Mouse (Mus musculus) T-cell, adult 2 months (primary cell): ENCODE measurements around the gene Tnfrsf1a.

ENCODE experiments used
- DNase-seq: peaks from one replicate; pipeline ENCODE4 v3.0.0; 2022; ENCODE audit warnings: low spot score

The Tnfrsf1a gene

DNA sequence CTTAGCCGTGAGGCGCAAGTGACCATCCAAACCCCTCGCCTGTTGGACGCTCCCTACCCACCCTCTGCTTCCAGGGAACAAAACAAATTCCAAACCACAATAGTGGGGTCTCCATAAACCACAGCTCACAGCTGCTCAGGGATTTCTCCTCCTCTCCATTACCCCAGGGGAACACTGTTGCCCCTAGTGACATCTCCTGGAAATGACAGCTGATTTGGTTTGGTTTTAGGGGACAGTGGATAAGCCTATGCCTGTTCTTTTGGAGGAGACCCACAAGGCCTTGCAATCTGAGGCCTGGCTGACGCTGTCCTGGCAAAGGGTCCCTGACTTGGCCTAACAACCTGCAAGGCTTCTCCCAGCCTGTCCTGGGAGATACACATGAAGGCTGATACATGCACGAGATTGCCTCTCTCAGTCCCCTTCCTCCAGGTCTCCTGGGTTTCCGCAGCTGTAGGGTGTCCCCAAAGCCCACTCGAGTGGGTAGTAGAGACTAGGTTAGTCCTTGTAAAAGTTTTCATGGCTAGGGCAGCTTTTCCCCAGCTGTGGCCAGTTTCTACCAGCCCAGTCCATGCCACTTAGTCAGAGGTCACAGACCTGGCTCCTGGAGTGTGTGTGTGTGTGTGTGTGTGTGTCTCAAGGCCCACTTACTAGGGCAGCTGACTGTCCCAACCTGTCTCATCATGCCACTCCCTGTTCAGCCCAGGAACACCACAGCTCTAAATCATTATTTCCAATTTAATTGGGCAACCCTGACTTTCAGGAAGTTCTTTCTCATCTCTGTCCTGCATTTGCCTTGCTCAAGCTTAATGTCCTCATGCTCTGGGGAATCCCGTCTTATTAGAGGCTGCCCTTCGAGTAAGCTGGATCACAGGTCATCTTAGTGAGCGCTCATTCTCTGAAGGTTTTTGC lies 36.2 kb downstream of the Tnfrsf1a start:
- no peak for DNase-seq

DNA sequence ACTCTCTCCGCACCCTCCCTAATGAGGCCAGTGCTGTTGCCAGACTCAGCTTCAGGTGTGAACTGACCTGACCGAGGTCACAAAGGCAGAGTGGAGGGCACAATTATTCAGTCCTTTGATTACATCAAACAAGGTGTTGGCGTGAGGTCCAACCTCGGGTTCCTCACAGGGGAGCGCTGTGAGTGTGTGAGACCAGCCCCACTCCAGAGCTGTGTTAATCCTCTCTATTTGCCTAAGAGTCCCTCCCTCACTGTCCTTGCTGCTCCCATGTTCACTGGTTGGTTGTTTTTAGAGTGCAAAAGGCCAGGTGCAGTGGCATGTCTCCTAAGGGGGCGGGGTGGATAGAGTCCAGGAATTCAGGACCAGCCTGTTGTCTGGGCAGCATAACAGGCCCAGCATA lies 36.9 kb downstream of the Tnfrsf1a start:
- DNase-seq: no peak

DNA sequence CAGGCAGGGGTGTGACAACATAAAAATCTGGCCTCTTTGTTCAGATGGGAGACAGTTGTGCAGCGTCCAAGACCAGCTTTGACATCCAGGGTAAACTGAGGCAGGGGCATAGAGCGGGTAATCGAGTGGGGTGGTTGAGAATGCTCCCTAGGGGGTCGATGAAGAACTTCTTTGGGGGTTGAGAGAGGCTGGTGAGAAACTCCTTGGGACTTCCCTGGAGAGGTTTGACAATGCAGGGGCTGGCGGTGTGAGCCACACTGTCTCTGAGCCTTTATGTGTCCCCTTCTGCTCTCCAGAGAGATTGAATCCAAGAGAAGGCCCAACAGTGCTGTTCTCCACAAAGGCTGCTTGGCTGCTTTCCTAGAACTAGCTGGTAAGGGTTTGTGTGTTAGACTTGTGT lies 40.7 kb downstream of the Tnfrsf1a start:
- no peak for DNase-seq

DNA sequence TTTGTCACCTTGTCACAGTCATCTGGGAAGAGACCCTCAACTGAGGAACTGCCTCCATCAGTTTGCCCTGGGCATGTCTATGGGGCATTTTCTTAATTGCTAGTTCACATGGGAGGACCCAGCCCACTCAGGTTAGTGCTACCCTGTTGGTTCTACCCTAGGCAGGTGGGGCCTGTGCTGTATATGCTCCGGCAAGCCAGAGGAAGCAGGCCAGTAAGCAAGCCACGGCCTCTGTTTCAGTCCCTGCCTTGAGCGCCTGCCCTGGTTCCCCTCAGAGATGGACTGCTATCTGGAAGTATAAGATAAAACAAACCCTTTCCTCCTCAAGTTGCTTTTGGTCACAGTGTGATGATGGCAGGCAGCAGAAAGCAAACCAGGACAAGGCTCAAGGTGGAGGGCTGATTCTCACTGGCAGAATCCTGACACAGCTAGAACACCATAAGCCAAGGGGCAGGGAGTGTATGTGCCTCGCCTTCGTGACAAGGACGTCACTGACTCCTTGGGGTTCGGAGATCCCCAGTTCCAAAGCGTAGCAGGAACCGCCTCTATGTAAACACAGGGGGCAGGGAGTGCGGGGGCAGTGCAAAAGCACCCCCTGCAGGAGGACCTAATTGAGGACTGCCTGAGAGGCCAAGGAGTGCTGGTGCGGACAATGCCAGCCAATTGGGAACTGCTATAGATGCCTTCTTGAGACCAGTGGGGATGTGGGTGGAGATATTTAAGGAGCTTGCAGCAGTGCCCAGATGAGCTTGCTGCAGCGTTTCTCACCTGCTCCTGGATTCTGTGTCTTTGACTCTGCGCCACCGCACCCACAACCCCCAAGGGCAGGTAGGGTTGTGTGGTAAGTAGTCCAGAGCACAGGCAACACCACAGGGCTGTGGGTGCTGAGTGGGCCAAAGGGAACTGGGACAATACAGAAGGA lies 56.6 kb downstream of the Tnfrsf1a start:
- DNase-seq: no peak

DNA sequence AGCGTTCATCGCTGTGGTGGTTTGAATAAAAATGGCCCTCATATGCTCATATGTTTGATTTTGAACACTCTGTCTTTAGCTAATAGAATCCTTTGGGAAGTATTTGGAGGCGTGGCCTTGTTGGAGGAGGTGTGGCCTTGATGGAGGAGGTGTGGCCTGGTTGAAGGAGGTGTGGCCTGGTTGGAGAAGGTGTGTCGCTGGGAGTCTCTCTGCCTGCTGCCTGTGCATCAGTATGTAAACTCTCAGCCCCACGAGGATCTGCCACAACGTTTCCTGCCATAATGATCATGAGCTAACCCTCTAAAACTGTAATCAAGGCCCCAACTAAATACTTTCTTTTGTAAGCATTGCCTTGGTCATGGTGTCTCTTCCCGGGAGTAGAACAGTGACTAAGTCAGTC lies 58.1 kb downstream of the Tnfrsf1a start:
- DNase-seq: no peak

DNA sequence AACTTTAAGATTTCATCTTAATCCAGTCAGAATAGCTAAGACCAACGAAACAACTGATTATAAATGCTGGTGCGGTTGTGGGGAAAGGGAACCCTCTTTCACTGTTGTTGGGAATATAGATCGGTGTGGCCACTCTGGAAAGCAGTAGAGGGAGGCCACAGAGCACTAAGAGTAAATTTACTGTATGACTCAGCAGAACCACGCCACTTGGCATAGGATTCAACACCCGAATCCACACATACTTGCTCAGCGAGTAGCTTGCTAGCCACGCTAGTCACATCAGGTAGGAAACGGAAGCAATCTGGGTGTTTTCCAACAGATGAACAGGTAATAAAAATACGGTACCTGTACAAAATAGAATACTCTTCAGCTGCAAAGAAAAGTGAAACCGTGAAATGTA lies 58.5 kb downstream of the Tnfrsf1a start:
- DNase-seq: no peak

DNA sequence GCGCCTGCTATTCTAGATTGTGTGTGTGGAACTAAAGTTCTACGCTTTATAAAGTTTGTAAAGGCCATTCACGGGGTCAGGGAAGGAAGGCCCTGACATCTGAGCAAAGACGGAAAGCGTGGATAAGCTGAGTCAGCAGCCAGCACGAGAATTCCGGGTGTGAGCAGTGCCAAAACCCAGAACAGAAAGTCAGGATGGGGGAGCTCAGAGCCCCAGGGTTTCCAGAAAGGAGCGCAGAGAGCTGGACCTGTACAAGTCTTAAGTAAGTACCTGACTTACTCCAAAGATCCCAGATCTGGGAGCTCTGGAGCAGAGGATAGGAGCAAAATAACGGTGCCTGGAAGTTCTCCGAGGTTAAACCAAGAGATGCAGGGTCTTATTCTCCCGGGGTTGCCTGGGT lies 61.4 kb downstream of the Tnfrsf1a start:
- DNase-seq: no peak

DNA sequence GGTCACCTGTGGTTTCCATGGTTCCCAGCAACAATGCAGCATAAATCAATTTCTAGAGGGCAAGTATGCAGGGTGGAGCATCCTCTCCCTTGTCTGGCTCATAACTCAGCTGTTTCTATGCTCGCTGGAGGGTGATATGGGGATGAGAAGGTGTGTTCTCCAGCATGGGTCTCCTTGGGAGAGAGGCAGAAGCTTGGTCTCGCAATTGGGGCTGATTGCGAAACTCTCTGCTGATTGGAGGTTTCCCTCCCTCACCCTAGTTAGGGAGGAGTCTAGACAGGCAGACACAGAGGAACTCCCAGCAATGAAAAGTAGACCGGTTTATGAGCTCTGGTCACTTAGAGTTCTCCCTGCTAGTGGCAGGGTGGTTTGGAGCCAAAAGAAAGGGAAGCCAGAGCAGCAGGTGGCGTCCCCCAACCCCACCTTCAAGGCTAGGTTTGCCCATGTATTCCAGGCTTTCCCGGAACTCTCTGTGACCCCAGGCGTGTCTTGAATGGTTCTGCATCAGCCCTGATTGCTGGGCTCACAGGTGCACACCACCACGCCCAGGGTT lies 61.9 kb downstream of the Tnfrsf1a start:
- DNase-seq: peak; percentile 23

DNA sequence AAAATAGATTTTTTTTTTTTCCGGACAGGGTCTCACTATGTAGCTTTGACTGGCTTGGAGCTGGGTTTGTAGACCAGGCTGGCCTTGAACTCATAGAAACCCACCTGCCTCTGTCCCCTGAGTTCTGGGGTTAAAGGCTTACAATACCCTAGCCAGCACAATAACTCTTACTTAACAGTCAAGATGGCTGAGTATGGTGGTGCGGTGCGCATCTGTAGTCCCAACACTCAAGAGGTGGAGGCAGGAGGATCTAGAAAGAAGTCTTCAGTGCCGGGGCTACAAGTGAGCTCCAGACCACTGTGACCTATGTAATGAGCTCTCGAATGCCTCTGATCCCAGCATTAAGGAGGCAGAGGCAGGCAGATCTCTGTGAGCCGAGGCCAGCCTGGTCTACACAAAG lies 62.5 kb downstream of the Tnfrsf1a start:
- DNase-seq: no peak
